Mouse (Mus musculus): Measurements from ENCODE around the gene Mcf2l. TPM values are rescaled to one million over a fixed set of nuclear protein-coding genes. Genes with fewer than 3 reads are reported as not detected.
A peak's percentile ranks its signal among the peaks of the same experiment; 100 is the strongest.

Gene Mcf2l
- polyA plus RNA-seq, 1 experiment from 2014 or later, result 13.4 TPM

DNA sequence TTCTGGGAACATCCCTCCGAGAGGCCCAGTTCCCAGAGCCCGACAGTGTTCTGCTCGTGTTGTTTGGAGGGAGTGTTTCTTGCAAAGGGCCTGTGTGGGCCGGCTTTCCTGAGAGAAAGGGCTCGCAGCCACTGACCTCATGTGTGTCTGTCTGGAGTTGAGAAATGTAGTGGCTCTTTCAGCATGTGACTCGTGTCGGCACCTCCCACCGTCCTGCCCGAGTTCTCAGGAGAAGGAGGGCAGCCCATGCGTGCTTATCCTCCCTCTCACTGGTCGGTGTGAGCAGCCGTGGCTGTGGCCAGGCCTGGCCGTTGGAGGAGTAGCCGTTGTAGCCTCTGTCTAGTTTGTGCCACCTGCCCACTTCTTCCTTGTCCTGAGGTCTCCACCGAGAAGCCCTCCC lies 17.6 kb upstream of the Mcf2l start:
- WGBS, result 52% methylated on average over 15 of the region's 15 CpGs
- DNase-seq (no peak), ATAC-seq (ENCODE audit: insufficient read depth) (no peak)
- H3K4me2 ChIP-seq, result no peak overlapping the region
- no peak overlapping the region for H3K27ac ChIP-seq (ENCODE audit: low read depth)
- no peaks in the 10 kb centered on the region for H3K9me3 ChIP-seq (ENCODE audit: low read depth, low read length)
- no peak overlapping the region for H3K9ac ChIP-seq
- H3K27me3 ChIP-seq (ENCODE audit: insufficient read depth, low read length), result no peaks in the 10 kb centered on the region
- H3K4me1 ChIP-seq (ENCODE audit: insufficient read depth), result no peaks in the 10 kb centered on the region
- peaks cover 26% of the 10 kb centered on the region for H3K36me3 ChIP-seq (ENCODE audit: insufficient read depth)
- no peak for TF ChIP-seq CTCF (IDR thresholded peaks at IDR 0.05; ENCODE audit: low read depth)
- H3K4me3 ChIP-seq (ENCODE audit: low read depth, low read length), result no peak overlapping the region

DNA sequence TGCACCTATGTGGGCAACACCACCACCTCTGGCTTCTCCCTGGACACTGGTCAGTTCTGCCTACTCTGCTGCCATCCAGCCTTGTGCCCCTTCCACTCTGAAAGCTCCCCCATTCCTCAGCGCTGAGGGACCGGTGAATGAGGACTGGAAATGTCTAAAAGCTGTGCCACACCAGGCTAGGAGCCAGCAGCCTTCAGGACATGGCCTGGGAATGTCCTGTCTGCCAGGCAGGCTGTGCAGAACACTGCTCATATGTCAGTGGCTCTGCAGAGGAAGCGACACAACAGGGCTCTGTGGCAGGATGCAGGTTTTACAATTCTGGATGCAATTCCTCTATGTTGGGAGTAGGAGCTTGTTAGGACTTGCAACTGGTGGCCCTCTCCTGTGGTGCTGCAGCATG lies 10.5 kb upstream of the Mcf2l start:
- Histone ChIP-seq H3K9ac (no peak overlapping the region; the same call in 1 of the 2 replicates), H3K27me3 (ENCODE audit: insufficient read depth, low read length) (no peaks in the 10 kb centered on the region), H3K4me2 (no peak overlapping the region), H3K36me3 (ENCODE audit: insufficient read depth) (peaks cover 27% of the 10 kb centered on the region), H3K4me1 (ENCODE audit: insufficient read depth) (no peaks in the 10 kb centered on the region), H3K27ac (ENCODE audit: low read depth) (no peak overlapping the region), H3K9me3 (ENCODE audit: low read depth, low read length) (no peaks in the 10 kb centered on the region), H3K4me3 (ENCODE audit: low read depth, low read length) (no peak overlapping the region)
- WGBS, result 93% methylated on average over 3 of the region's 3 CpGs
- ATAC-seq (ENCODE audit: insufficient read depth) (no peak), DNase-seq (no peak)
- TF ChIP-seq CTCF (IDR thresholded peaks at IDR 0.05; ENCODE audit: low read depth), result no peak

DNA sequence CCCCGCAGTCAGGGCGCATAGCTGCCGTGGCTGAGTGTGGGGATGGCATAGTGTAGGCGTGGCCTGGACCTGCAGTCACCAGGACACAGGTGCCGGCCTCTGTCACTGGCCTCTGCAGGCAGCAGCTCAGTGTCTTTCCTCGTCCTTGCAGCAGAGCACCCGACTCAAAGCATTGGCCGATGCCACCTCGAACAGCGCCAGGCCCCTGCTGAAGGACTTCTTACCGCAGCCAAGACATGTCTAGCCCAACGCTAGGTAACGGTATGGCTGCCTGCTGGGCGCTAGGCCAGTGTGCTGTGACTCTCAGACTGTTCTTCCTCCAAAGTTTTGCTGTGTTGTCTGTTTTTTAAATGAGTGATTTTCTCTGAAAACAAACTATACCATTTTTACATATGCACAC lies 10.0 kb upstream of the Mcf2l start:
- Histone ChIP-seq H3K9ac (no peak overlapping the region), H3K27me3 (ENCODE audit: insufficient read depth, low read length) (no peaks in the 10 kb centered on the region), H3K9me3 (ENCODE audit: low read depth, low read length) (no peaks in the 10 kb centered on the region), H3K4me2 (no peak overlapping the region), H3K36me3 (ENCODE audit: insufficient read depth) (peaks cover 27% of the 10 kb centered on the region), H3K27ac (ENCODE audit: low read depth) (no peak overlapping the region), H3K4me3 (ENCODE audit: low read depth, low read length) (no peak overlapping the region), H3K4me1 (ENCODE audit: insufficient read depth) (no peaks in the 10 kb centered on the region)
- TF ChIP-seq CTCF (IDR thresholded peaks at IDR 0.05; ENCODE audit: low read depth), result no peak
- ATAC-seq (ENCODE audit: insufficient read depth) (no peak), DNase-seq (no peak)
- WGBS, result 84% methylated on average over 14 of the region's 14 CpGs

DNA sequence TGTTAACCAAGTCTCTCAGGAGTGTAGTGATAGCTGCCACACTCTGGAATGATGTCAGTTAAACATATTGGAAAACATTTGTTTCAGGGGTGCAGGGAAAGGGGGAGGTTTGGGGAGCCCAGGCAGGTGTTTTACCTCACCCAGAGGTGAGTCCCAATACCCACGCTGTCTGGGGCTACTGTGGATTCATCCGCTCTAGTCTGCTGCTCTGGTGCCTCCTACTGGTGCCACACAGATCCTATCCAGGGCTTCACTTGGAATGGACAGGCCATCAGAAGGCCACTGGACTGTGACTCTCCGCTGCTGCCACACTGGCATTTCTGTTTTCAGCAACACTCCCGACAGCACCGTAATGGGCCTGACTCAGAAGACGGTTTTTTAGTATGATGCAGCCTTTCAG lies 7.8 kb upstream of the Mcf2l start:
- H3K4me1 ChIP-seq (ENCODE audit: insufficient read depth), result no peaks in the 10 kb centered on the region
- H3K36me3 ChIP-seq (ENCODE audit: insufficient read depth), result peaks cover 16% of the 10 kb centered on the region
- WGBS, result 78% methylated on average over 6 of the region's 6 CpGs
- H3K4me2 ChIP-seq, result no peak overlapping the region
- peak; percentile 39 for TF ChIP-seq CTCF (IDR thresholded peaks at IDR 0.05; ENCODE audit: low read depth)
- H3K27me3 ChIP-seq (ENCODE audit: insufficient read depth, low read length), result no peaks in the 10 kb centered on the region
- H3K4me3 ChIP-seq (ENCODE audit: low read depth, low read length), result no peak overlapping the region
- ATAC-seq (ENCODE audit: insufficient read depth) (no peak), DNase-seq (no peak)
- H3K9me3 ChIP-seq (ENCODE audit: low read depth, low read length), result no peaks in the 10 kb centered on the region
- no peak overlapping the region for H3K27ac ChIP-seq (ENCODE audit: low read depth)
- H3K9ac ChIP-seq, result no peak overlapping the region

DNA sequence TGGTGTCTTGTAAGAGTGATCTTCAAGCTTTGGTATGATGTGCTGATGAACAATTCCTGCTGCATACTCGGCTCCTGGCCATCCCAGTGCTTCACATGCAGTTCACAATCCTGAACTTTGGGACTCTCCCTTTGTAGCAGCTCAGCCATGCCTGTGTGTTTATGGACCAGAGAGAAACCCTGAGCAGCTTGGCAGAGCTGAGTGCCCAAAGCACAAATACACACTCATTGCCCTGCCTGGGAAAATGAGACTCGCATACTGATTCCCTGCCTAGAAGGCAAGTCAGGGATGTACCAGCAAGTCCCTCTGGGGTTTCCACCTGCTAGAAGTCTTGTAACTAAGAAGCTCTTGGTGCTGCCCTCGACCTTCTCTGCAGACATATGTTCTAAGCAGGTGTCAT lies 3.9 kb upstream of the Mcf2l start:
- H3K4me2 ChIP-seq, result no peak overlapping the region
- H3K4me1 ChIP-seq (ENCODE audit: insufficient read depth), result no peaks in the 10 kb centered on the region
- no peaks in the 10 kb centered on the region for H3K9me3 ChIP-seq (ENCODE audit: low read depth, low read length)
- TF ChIP-seq CTCF (IDR thresholded peaks at IDR 0.05; ENCODE audit: low read depth), result no peak
- no peak overlapping the region for H3K4me3 ChIP-seq (ENCODE audit: low read depth, low read length)
- no peaks in the 10 kb centered on the region for H3K27me3 ChIP-seq (ENCODE audit: insufficient read depth, low read length)
- H3K27ac ChIP-seq (ENCODE audit: low read depth), result no peak overlapping the region
- 0 out of 2 replicates have a peak, but pooled peaks cover 11% of the 10 kb centered on the region for H3K36me3 ChIP-seq (ENCODE audit: insufficient read depth)
- 67% methylated on average over 3 of the region's 3 CpGs for WGBS
- H3K9ac ChIP-seq, result no peak overlapping the region
- DNase-seq (no peak), ATAC-seq (ENCODE audit: insufficient read depth) (no peak)

DNA sequence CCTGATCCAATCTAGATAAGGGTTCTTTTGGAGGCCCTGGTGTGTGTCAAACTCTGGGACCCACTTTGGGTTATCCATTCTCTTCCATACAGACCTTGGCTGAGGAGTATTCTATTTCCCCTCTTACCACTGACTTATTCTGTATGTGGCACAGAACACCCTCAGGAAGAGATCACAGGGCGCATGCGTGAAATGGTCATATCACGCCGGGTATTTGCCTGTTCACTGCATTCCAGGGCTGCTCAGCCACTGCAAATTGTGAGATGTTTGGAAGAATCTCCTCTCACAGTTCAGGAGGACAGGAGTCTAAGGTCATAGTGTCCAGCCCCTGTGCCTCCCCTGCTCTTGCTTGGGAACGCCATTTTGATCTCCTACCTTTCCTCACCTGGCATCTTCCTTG lies 3.0 kb upstream of the Mcf2l start:
- WGBS, result 82% methylated on average over 5 of the region's 5 CpGs
- no peak for DNase-seq
- no peak for TF ChIP-seq CTCF (IDR thresholded peaks at IDR 0.05; ENCODE audit: low read depth)

DNA sequence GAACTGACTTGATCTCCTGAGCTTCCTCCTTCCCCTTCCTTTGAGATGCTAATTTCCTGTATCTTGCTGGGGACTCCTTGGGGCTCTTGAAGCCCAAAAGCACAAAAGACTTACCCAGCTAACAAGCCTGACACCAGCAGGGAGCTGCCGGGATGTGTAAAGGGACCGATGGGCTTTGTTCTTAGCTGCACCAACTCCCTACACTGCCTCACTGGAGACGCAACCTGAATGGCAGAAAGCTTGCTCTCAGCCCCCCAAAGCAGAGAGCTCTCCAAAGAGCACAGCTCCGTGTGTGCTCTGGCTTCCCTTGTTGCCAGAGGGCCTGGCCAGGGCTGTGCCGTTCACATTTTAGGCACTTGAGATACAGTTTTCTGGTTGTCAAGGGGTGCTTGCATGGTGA lies 2.1 kb upstream of the Mcf2l start:
- WGBS, result 13% methylated on average over 5 of the region's 5 CpGs
- Histone ChIP-seq H3K27me3 (ENCODE audit: insufficient read depth, low read length) (no peaks in the 10 kb centered on the region), H3K4me2 (no peak overlapping the region), H3K27ac (ENCODE audit: low read depth) (no peak overlapping the region), H3K4me3 (ENCODE audit: low read depth, low read length) (no peak overlapping the region), H3K9me3 (ENCODE audit: low read depth, low read length) (no peaks in the 10 kb centered on the region), H3K36me3 (ENCODE audit: insufficient read depth) (no peaks in the 10 kb centered on the region), H3K4me1 (ENCODE audit: insufficient read depth) (no peaks in the 10 kb centered on the region), H3K9ac (no peak overlapping the region)
- DNase-seq, result no peak
- TF ChIP-seq CTCF (IDR thresholded peaks at IDR 0.05; ENCODE audit: low read depth), result no peak
- no peak for ATAC-seq (ENCODE audit: insufficient read depth)

More for the DNA sequence above, 3.0 kb upstream of the Mcf2l start:
- H3K27ac ChIP-seq (ENCODE audit: low read depth), result no peak overlapping the region
- H3K4me2 ChIP-seq, result no peak overlapping the region
- 0 out of 2 replicates have a peak, but pooled peaks cover 4% of the 10 kb centered on the region for H3K36me3 ChIP-seq (ENCODE audit: insufficient read depth)
- no peaks in the 10 kb centered on the region for H3K4me1 ChIP-seq (ENCODE audit: insufficient read depth)
- no peak for ATAC-seq (ENCODE audit: insufficient read depth)
- H3K9ac ChIP-seq, result no peak overlapping the region
- H3K27me3 ChIP-seq (ENCODE audit: insufficient read depth, low read length), result no peaks in the 10 kb centered on the region
- no peak overlapping the region for H3K4me3 ChIP-seq (ENCODE audit: low read depth, low read length)
- H3K9me3 ChIP-seq (ENCODE audit: low read depth, low read length), result no peaks in the 10 kb centered on the region

DNA sequence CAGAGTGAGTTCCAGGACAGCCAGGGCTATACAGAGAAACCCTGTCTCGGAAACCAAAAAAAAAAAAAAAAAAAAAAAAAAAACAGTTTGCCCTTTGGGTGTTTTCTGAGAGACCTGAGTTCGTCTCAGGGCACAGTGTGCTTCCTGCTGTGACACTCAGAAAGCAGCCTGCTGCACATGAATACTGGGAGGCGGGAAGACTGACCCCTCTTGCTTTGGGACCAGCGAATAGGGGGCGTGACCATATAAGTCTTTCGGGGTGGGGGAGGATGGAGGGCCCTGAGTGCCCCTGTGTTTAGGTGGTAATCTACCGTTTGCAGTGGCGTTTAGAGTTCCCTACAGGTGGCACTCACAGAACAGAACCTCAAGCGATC lies 636 bp upstream of the Mcf2l start:
- no peak overlapping the region for H3K27ac ChIP-seq (ENCODE audit: low read depth)
- no peaks in the 10 kb centered on the region for H3K4me1 ChIP-seq (ENCODE audit: insufficient read depth)
- 8% methylated on average over 8 of the region's 9 CpGs for WGBS
- H3K9ac ChIP-seq, result peak overlapping the region; percentile 46
- ATAC-seq (ENCODE audit: insufficient read depth) (no peak), DNase-seq (no peak)
- peak overlapping the region; percentile 47 for H3K4me3 ChIP-seq (ENCODE audit: low read depth, low read length)
- H3K4me2 ChIP-seq, result peak overlapping the region; percentile 82
- no peaks in the 10 kb centered on the region for H3K9me3 ChIP-seq (ENCODE audit: low read depth, low read length)
- H3K36me3 ChIP-seq (ENCODE audit: insufficient read depth), result no peaks in the 10 kb centered on the region
- H3K27me3 ChIP-seq (ENCODE audit: insufficient read depth, low read length), result no peaks in the 10 kb centered on the region
- TF ChIP-seq CTCF (IDR thresholded peaks at IDR 0.05; ENCODE audit: low read depth), result no peak
